Mouse (Mus musculus) kidney, embryonic 14.5 days (tissue): ENCODE data around the gene F11r. TPM values are rescaled to one million over a fixed set of nuclear protein-coding genes. Genes with fewer than 3 reads are reported as not detected.

Experiments used
- ATAC-seq: fragments of 200-750 bp; cut with Nextera tagmentation; 2 replicates; pipeline ENCODE4 v1.8.0; 2017; ENCODE audit warnings: moderate number of reproducible peaks, mild to moderate bottlenecking, moderate TSS enrichment, moderate library complexity; ENCODE audit not compliant: low FRiP score, low TSS enrichment
- H3K27ac ChIP-seq: fragments of 300-500 bp; sonication (generic); 2 replicates; pipeline ENCODE4 v1.5.1; 2014; ENCODE audit warnings: low read depth, mild to moderate bottlenecking, low read length, moderate library complexity, mixed read lengths
- H3K27me3 ChIP-seq: fragments of 300-500 bp; sonication (generic); 2 replicates; pipeline ENCODE4 v1.6.1; 2014; ENCODE audit warnings: mild to moderate bottlenecking, low read length; ENCODE audit not compliant: control insufficient read depth, insufficient read depth
- H3K36me3 ChIP-seq: fragments of 300-500 bp; sonication (generic); 2 replicates; pipeline ENCODE4 v1.6.1; 2014; ENCODE audit warnings: low read length, mixed read lengths; ENCODE audit not compliant: control insufficient read depth, insufficient read depth
- H3K4me1 ChIP-seq: fragments of 300-500 bp; sonication (generic); 2 replicates; pipeline ENCODE4 v1.6.1; 2014; ENCODE audit warnings: low read length, mixed read lengths; ENCODE audit not compliant: control insufficient read depth, insufficient read depth
- H3K4me2 ChIP-seq: fragments of 300-500 bp; sonication (generic); replicated peaks from 2 replicates; pipeline ENCODE4 v1.6.1; 2014; ENCODE audit warnings: low read depth, mild to moderate bottlenecking, low read length
- H3K4me3 ChIP-seq: fragments of 300-500 bp; sonication (generic); 2 replicates; pipeline ENCODE4 v1.5.1; 2014; ENCODE audit warnings: mild to moderate bottlenecking, low read length
- H3K9ac ChIP-seq: fragments of 300-500 bp; sonication (generic); 2 replicates; pipeline ENCODE4 v1.6.1; 2014; ENCODE audit warnings: low read depth, mild to moderate bottlenecking, low read length, moderate library complexity
- H3K9me3 ChIP-seq: fragments of 300-500 bp; sonication (generic); 2 replicates; pipeline ENCODE4 v1.6.1; 2016; ENCODE audit warnings: low read length; ENCODE audit not compliant: control insufficient read depth
- WGBS: fragments of 180-500 bp; shearing (Covaris S2); extraction: QIAGEN DNeasy Blood & Tissue Kit; methylation state at CpG from one replicate; pipeline ENCODE4 v1.1.7; 2014; 5-methylcytosine and 5-hydroxymethylcytosine counted together
- polyA plus RNA-seq: library from polyadenylated mRNA; unstranded; fragments of >200 nt; fragmentation: Nextera tagmentation; extraction: Ambion mirVana; gene quantifications from 2 replicates; pipeline ENCODE4 v1.2.1, GENCODE M21; 2014

Gene F11r
- polyA plus RNA-seq, 1 experiment from 2014 or later, result 127 TPM

- WGBS, result 68% methylated on average over 4 of the region's 4 CpGs
- H3K4me2 ChIP-seq, result no peak overlapping the region
- ATAC-seq, result no peak
- peaks cover 7% of the 10 kb centered on the region for H3K36me3 ChIP-seq
- H3K9me3 ChIP-seq, result no peaks in the 10 kb centered on the region
- no peak overlapping the region for H3K27ac ChIP-seq
- no peaks in the 10 kb centered on the region for H3K4me1 ChIP-seq
- no peak overlapping the region for H3K9ac ChIP-seq
- no peaks in the 10 kb centered on the region for H3K27me3 ChIP-seq
- no peak overlapping the region for H3K4me3 ChIP-seq
Measured at GRCm38 (mm10) chr1:171425126-171425525, 12.2 kb upstream of the F11r start.

- Histone ChIP-seq H3K4me2 (no peak overlapping the region), H3K36me3 (no peaks in the 10 kb centered on the region), H3K9ac (no peak overlapping the region), H3K4me3 (no peak overlapping the region), H3K9me3 (no peaks in the 10 kb centered on the region), H3K27ac (no peak overlapping the region), H3K4me1 (peaks cover 9% of the 10 kb centered on the region; the same call in 1 of the 2 replicates), H3K27me3 (no peaks in the 10 kb centered on the region)
- 71% methylated on average over 5 of the region's 5 CpGs for WGBS
- no peak for ATAC-seq
Measured at GRCm38 (mm10) chr1:171432158-171432557, 5.2 kb upstream of the F11r start.

DNA sequence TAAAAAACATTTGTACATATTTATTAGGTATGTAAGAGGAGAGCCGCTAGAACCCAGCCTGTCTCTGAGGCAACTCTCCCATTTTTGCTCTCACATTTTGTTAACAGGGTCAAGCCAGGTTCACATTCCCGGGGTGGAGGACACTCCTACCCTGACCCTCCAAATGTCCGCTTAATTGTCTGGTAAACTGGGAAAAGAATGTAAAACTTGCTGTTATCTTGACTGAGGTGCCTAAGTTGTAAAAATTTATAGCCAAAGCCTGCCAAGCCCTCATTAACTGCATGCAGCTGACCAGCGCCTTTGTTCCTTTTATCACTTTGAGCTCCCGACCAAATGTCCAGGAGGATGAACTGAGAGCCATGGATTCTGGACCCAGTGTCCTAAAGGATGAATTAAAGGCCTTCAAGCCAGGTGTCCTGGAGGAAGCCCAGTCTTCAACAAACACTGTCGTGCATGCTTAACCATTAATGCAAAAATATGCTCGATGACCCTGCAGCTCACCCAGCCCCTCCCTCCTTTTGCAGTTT, 2.0 kb upstream of the F11r start:
- ATAC-seq, result no peak
- Histone ChIP-seq H3K9me3 (no peaks in the 10 kb centered on the region), H3K4me1 (peaks cover 23% of the 10 kb centered on the region), H3K4me3 (no peak overlapping the region), H3K27me3 (no peaks in the 10 kb centered on the region), H3K36me3 (no peaks in the 10 kb centered on the region), H3K27ac (no peak overlapping the region), H3K9ac (no peak overlapping the region), H3K4me2 (no peak overlapping the region)
- WGBS, result 9% methylated on average over 7 of the region's 7 CpGs

DNA sequence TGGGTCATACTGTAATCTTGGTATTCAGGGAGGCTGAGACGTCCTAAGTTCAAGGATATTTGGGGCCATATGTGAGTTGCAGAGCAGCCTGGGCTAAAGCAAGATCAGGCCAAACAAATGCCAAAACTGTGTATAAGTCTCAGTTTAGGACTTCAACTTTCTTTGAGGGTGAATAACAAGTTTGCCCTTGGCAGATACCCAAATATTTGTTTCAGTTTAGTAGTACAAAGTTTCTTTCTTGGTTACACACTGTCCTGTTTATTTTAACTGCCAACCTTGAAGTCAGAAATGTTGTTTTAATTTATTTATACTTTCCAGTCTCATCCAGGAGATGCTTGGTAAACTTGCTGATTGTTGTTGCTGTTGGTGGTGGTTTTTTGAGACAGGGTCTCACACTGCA, 1.4 kb upstream of the F11r start:
- ATAC-seq, result no peak
- Histone ChIP-seq H3K36me3 (no peaks in the 10 kb centered on the region), H3K9me3 (no peaks in the 10 kb centered on the region), H3K4me3 (no peak overlapping the region), H3K9ac (no peak overlapping the region), H3K4me1 (peaks cover 28% of the 10 kb centered on the region), H3K27ac (no peak overlapping the region), H3K27me3 (no peaks in the 10 kb centered on the region), H3K4me2 (no peak overlapping the region)
- 61% methylated on average over 1 of the region's 1 CpGs for WGBS

- peak overlapping the region; percentile 73 for H3K4me3 ChIP-seq
- WGBS, result 2% methylated on average over 18 of the region's 18 CpGs
- peak overlapping the region; percentile 77 for H3K9ac ChIP-seq
- peak overlapping the region; percentile 80 for H3K27ac ChIP-seq
- H3K36me3 ChIP-seq, result no peaks in the 10 kb centered on the region
- ATAC-seq, result no peak
- H3K4me1 ChIP-seq, result peaks cover 43% of the 10 kb centered on the region
- H3K9me3 ChIP-seq, result no peaks in the 10 kb centered on the region
- peak overlapping the region; percentile 68 for H3K4me2 ChIP-seq
- no peaks in the 10 kb centered on the region for H3K27me3 ChIP-seq
Measured at GRCm38 (mm10) chr1:171438014-171438670, 807 bp downstream of the F11r start.

- 0 out of 2 replicates have a peak, but pooled peaks cover 3% of the 10 kb centered on the region for H3K9me3 ChIP-seq
- no peaks in the 10 kb centered on the region for H3K27me3 ChIP-seq
- H3K4me2 ChIP-seq, result peak overlapping the region; percentile 68
- H3K4me3 ChIP-seq, result peak overlapping the region; percentile 73
- 8% methylated on average over 8 of the region's 8 CpGs for WGBS
- H3K4me1 ChIP-seq, result peaks cover 43% of the 10 kb centered on the region
- H3K9ac ChIP-seq, result peak overlapping the region; percentile 77
- peak overlapping the region; percentile 80 for H3K27ac ChIP-seq
- H3K36me3 ChIP-seq, result no peaks in the 10 kb centered on the region
- ATAC-seq, result no peak
Measured at GRCm38 (mm10) chr1:171439072-171439471, 1.7 kb downstream of the F11r start.

GRCm38 (mm10) chr1:171440025-171440725, 2.8 kb downstream of the F11r start:
- Histone ChIP-seq H3K27me3 (no peaks in the 10 kb centered on the region), H3K36me3 (no peaks in the 10 kb centered on the region), H3K27ac (peak overlapping the region; percentile 80), H3K4me3 (peak overlapping the region; percentile 73), H3K9me3 (0 out of 2 replicates have a peak, but pooled peaks cover 3% of the 10 kb centered on the region), H3K4me2 (peak overlapping the region; percentile 68), H3K9ac (peak overlapping the region; percentile 77; the same call in 1 of the 2 replicates), H3K4me1 (peaks cover 42% of the 10 kb centered on the region)
- WGBS, result 2% methylated on average over 9 of the region's 9 CpGs
- ATAC-seq, result peak; percentile 73

DNA sequence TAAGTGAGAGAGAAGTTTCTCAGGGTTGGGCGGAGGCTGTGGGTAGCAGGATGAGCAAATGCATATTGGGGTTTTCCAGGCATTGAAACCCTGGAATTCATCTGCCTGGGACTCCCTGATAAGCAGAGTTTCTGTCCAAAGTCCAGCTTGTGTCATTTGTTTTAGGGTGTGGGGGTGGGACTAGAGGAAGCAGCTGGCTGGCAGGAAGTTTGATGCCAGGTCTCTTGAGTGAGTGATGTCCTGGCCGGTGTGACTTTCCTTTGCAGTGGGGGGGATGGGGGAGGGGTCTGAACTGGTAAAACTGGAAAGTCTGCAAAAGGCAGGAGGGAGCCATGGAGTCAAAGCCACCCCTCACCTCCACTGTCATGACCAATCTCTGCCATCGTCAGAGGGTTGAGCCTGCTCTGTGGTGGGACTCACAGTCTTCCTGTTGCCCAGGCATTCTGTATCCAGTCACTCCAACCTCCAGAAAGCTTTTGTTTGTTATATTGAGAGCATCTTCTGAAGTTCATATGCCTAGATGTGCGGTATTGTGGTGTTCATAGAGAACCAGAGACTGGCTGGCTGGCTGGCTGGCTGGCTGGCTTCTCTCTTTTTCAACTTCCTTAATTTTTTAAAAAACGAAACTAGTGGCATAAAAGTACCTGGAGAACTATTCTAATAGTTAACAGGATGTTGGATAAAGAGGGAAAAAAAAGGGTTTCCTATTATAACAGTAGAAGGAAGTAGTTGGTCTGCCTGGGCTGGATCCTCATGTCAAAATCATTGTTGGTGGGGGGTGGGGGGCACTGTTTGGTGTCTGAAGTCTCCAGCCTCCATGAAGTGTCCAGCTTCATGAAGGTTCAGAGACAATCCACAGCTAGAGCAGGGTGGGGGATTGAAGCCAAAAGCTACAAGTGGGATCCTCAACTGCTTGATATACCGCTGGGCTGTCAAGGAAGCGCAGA, 4.4 kb downstream of the F11r start:
- H3K9me3 ChIP-seq, result 0 out of 2 replicates have a peak, but pooled peaks cover 3% of the 10 kb centered on the region
- H3K4me2 ChIP-seq, result peak overlapping the region; percentile 24; the same call in 1 of the 2 replicates
- H3K9ac ChIP-seq, result 0 out of 2 replicates have a peak overlapping the region, but pooled peaks have one; percentile 25
- H3K36me3 ChIP-seq, result no peaks in the 10 kb centered on the region
- no peaks in the 10 kb centered on the region for H3K27me3 ChIP-seq
- 43% methylated on average over 7 of the region's 7 CpGs for WGBS
- H3K4me1 ChIP-seq, result peaks cover 40% of the 10 kb centered on the region
- no peak overlapping the region for H3K4me3 ChIP-seq
- ATAC-seq, result no peak
- peak overlapping the region; percentile 80 for H3K27ac ChIP-seq
